Mouse (Mus musculus) spleen, adult 2 months (tissue): ENCODE measurements around the gene Cercam. TPM values are rescaled to one million over a fixed set of nuclear protein-coding genes. Genes with fewer than 3 reads are reported as not detected.
"Not testable (repeated sequence)": the region's sequence is repeated elsewhere in the genome, so short reads cannot be mapped to it uniquely, and the experiment has no call there.

Experiments
- DNase-seq, 2 experiments: peaks; one replicate each; pipeline versions ENCODE4 v3.0.0 to v3.0.0-alpha.2; 2012 to 2021; ENCODE audit warnings: low spot score in 2 of 2, low read depth in 1 of 2
- H3K27ac ChIP-seq: fragments of 200-500 bp; 2 replicates; pipeline ENCODE4 v1.5.1; 2012; ENCODE audit warnings: low read length, inconsistent platforms; ENCODE audit not compliant: insufficient read depth
- H3K27me3 ChIP-seq: fragments of 200-500 bp; 2 replicates; pipeline ENCODE4 v1.6.1; 2012; ENCODE audit warnings: mild to moderate bottlenecking, moderate library complexity, low read length, inconsistent platforms; ENCODE audit not compliant: control insufficient read depth, insufficient read depth
- H3K36me3 ChIP-seq: fragments of 200-500 bp; 2 replicates; pipeline ENCODE4 v1.6.1; 2012; ENCODE audit warnings: mild to moderate bottlenecking, low read length, inconsistent platforms; ENCODE audit not compliant: control insufficient read depth, insufficient read depth
- H3K4me1 ChIP-seq: fragments of 200-500 bp; 2 replicates; pipeline ENCODE4 v1.6.1; 2011; ENCODE audit warnings: inconsistent platforms; ENCODE audit not compliant: control insufficient read depth, insufficient read depth, insufficient read length
- H3K4me3 ChIP-seq: fragments of 200-500 bp; 2 replicates; pipeline ENCODE4 v1.5.1; 2011; ENCODE audit warnings: mild to moderate bottlenecking, inconsistent platforms; ENCODE audit not compliant: insufficient read depth, insufficient read length; ENCODE audit errors: extremely low read depth
- CTCF ChIP-seq: fragments of 200-500 bp; IDR thresholded peaks from 2 replicates; pipeline ENCODE4 v1.5.1; 2011; ENCODE audit warnings: mild to moderate bottlenecking, inconsistent platforms; ENCODE audit not compliant: insufficient read depth, insufficient read length, insufficient replicate concordance; ENCODE audit errors: extremely low read depth
- POLR2A ChIP-seq: fragments of 200-500 bp; IDR thresholded peaks from 2 replicates; pipeline ENCODE4 v1.6.1; 2011; ENCODE audit warnings: low read depth, low read length, inconsistent platforms
- WGBS: fragments of 180-500 bp; shearing (Covaris S2); methylation state at CpG from one replicate; pipeline ENCODE4 v1.1.7; 2018; 5-methylcytosine and 5-hydroxymethylcytosine counted together
- polyA plus RNA-seq: library from polyadenylated mRNA; depleted of rRNA; stranded (reverse); fragments of >200 nt; gene quantifications from 2 replicates; pipeline ENCODE4 v1.2.3, GENCODE M21; 2012

The Cercam gene
- polyA plus RNA-seq, 1 experiment: 8.4 TPM

DNA sequence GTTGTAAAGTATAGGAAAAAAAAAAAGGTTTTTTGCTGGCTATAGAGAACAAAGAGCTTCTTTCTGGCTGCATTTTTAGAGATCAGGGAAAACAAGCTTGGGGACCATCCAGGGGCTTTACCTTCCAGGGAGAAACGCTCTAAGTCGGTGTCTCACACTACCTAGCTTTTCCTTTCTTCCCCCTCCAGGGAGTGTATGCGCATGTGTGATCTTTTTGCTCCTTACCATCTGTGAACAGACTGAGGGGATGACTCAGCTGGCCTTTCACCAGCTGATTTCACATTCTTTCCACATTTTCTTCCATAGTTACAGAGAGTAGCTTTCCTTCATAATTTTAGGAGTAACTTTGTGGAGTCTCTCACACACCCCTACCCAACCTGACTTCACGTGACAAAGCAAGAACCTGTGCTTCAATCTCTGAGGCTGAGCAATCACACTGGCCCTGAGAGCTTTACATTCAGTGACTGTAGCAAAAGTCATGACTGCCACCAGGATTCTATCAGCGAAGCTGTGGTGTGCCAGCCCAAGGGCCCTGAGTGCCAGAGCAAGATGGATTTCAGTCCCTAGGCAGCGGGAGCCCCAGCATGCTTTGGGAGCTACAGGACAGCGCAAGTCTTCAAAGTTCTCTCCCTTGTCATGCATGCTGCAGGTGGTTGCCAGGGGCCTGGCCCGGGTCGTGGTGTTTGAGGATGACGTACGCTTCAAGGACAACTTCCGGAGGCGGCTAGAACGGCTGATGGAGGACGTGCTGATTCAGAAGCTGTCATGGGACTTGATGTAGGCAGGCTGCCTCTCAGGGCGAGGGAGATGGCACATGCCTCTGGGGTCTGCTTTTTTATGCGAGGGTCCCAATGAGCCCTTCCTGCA lies 11.2 kb downstream of the Cercam start:
- Histone ChIP-seq H3K4me3 (no peak overlapping the region), H3K27ac (no peak overlapping the region), H3K4me1 (no peaks in the 10 kb centered on the region), H3K27me3 (no peaks in the 10 kb centered on the region), H3K36me3 (no peaks in the 10 kb centered on the region)
- no peak for TF ChIP-seq CTCF
- no peak for TF ChIP-seq POLR2A
- WGBS: 94% methylated on average over 17 of the region's 17 CpGs
- no peak for DNase-seq

DNA sequence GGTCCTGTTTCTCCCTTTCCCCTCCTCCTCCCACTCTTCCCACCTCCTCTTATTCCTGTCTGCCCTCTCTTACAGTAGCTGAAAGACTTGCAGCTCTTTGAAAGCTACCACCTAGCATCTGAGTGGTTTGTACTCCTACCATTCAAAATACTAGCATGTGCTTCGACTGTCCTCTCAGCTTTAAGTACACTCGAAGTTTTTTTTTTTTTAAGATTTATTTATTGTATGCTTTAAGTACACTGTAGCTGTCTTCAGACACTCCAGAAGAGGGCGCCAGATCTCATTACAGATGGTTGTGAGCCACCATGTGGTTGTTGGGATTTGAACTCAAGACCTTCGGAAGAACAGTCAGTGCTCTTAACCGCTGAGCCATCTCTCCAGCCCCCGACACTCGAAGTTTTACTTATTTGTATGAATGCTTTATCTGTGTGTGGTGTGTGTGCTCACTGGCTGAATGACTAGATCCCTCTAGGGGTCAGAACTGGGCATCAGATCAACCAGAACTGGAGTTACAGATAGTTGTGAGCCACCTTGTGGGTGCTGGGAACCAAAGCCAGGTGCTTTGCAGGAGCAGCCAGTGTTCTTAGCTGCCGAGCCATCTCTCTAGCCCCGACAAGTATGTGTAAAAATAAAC lies 17.8 kb downstream of the Cercam start:
- not testable (repeated sequence) for H3K4me3 ChIP-seq, H3K27me3 ChIP-seq, H3K36me3 ChIP-seq, H3K27ac ChIP-seq, DNase-seq
- peaks cover 10% of the 10 kb centered on the region for H3K4me1 ChIP-seq
- 58% methylated on average over 9 of the region's 9 CpGs for WGBS

DNA sequence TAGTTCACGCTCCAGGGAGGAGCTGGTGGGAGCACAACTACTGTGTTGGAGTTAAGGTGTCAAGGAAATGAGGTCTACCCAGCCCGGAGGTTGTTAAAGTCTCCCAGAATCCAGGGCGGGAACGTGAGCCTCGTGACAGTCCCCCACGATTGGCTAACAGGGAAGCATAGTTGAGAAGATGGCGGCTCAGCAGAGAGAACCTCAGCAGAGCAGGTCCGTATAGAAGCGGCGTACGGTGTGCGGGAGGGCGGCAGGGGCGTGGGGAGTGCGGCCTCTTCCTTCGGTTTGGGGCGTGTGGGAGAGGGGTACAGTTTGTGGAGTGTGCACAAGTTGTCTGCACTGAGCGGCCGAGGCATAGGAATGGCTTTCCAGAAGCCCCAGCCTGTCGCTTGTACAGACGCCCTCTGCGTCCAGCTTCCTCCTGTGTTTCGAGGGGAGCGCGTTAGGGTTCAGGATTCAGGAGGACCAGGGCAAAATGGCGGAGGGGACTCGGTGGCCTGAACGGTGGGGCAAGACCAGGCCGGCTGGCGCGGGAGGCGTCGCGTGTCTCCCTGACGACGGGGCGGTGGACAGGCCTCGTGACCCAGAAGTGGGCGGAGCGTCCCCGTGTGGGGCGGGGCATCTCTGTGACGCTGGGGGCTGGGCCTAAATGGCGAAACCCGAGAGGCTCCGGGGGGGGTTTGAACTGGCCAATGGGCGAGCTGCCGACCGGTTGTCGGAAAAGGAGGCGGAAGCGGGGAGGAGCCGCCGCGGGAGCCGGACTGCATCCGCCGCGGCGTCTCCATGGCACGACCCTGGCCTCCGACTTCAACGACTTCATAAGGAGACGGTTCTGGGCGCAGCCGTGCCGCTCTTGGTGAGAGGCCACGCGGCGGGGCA lies 20.3 kb downstream of the Cercam start, which contains the start of gene Odf2:
Gene Odf2 (plus strand): TSS at position 156 of the 879 bp plus-strand sequence.
- TF ChIP-seq CTCF: no peak
- peak; percentile 49 for TF ChIP-seq POLR2A
- Histone ChIP-seq H3K27ac (peak within 1 kb of the TSS; percentile 64), H3K4me3 (peak within 1 kb of the TSS; percentile 99), H3K4me1 (peaks cover 10% of the 10 kb centered on the region), H3K36me3 (peaks cover 14% of the 10 kb centered on the region), H3K27me3 (no peaks in the 10 kb centered on the region)
- 1% methylated on average over 61 of the region's 70 CpGs for WGBS
- DNase-seq: peak; percentile 96 to 100

DNA sequence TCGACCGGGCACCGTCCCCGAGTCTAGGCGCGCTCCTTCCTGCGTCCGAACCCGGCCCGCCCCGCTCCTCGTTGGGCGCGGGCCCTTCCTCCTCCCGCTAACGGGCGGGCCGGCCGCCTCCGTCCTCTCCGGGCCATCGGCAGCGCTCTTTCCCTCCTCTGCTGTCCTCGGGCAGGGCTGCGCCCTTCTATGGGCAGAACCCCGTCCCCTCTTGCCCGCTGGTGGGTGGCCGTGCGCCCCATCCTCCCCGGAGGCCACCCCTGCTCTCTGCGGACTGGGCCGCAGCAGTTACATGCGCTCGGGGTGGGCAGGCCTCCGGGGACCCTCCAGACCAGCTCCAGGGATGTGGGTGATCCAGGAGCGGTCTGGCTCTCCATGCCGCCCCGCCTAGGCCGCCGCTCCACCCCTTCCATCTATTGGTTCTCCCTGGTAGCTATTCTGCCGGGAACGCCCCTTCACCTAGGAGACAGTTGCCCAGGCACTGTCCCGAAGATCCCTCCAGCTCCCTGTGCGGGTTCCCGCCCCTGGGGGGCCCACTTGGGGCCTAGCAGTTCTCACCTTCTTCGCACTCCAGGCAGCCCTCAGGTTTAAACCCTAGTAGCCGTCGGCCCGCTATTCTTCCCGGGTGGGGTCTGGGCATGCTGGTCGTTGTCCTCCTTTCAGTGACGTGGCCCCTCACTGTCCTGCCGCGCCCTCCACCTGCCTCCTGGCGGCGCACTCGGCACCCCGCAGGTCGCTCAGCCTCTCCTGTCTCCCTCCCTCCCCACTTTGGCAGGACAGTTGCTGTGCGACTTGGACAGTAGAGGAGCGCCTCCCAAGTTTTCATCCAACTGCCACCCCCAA lies 21.2 kb downstream of the Cercam start:
- Histone ChIP-seq H3K27me3 (no peaks in the 10 kb centered on the region), H3K36me3 (peaks cover 20% of the 10 kb centered on the region), H3K4me3 (peak overlapping the region; percentile 99), H3K4me1 (peaks cover 10% of the 10 kb centered on the region), H3K27ac (peak overlapping the region; percentile 64)
- WGBS: 1% methylated on average over 58 of the region's 61 CpGs
- DNase-seq: peak in 1 of 2 experiments; percentile 39
- peak; percentile 8; the same call in 1 of the 2 replicates for TF ChIP-seq CTCF
- TF ChIP-seq POLR2A: no peak

DNA sequence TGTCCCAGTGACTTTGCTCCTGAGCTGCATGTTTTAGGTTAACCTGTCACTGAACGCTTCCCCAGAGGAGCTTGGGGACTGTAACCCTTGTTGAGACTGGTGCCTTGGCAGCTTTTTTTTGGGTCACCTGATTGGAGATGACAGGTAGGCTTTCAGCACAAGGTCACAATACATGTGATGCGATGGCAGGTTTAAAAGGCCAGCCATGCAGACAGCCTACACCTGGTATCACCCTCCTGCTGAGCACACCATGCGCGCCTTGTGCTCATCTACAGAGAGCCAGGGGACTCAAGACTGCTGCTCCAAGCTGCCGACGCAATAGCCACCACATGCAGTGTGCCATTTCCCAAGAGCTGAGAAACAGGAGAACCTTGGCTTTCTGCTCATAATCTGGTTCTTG lies 22.8 kb downstream of the Cercam start:
- 96% methylated on average over 6 of the region's 6 CpGs for WGBS
- no peak overlapping the region for H3K4me3 ChIP-seq
- H3K27ac ChIP-seq: no peak overlapping the region
- peaks cover 10% of the 10 kb centered on the region for H3K4me1 ChIP-seq
- DNase-seq: no peak
- H3K36me3 ChIP-seq: peaks cover 22% of the 10 kb centered on the region
- TF ChIP-seq CTCF: no peak
- TF ChIP-seq POLR2A: no peak
- no peaks in the 10 kb centered on the region for H3K27me3 ChIP-seq

DNA sequence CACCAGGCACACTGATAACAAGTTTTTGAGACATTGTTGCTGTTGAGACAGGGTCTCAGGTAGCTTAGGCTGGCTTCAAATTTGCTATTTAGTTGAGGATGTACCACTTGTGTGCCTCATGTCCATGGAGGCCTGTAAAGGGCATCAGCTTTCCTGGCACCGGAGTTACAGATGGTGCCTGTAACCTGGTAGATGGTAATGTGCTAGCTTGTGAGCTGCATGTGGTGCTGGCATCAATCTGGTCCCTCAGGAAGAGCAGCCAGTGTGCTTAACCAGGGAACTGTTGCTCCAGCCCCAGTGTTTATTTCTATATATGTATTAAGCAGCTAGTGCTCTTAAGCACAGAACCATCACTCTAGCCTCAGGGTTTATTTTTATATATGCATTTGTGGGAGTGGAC lies 27.1 kb downstream of the Cercam start:
- Histone ChIP-seq H3K27ac (no peak overlapping the region), H3K27me3 (no peaks in the 10 kb centered on the region), H3K4me3 (no peak overlapping the region), H3K36me3 (peaks cover 36% of the 10 kb centered on the region), H3K4me1 (no peaks in the 10 kb centered on the region)
- 93% methylated on average over 1 of the region's 1 CpGs for WGBS
- DNase-seq: no peak
- TF ChIP-seq CTCF: no peak
- TF ChIP-seq POLR2A: no peak
